Mouse (Mus musculus): ENCODE data around the gene Ifitm10. TPM values are rescaled to one million over a fixed set of nuclear protein-coding genes. Genes with fewer than 3 reads are reported as not detected.

Gene Ifitm10
- polyA plus RNA-seq, 1 experiment from 2014 or later, result 11.2 TPM

DNA sequence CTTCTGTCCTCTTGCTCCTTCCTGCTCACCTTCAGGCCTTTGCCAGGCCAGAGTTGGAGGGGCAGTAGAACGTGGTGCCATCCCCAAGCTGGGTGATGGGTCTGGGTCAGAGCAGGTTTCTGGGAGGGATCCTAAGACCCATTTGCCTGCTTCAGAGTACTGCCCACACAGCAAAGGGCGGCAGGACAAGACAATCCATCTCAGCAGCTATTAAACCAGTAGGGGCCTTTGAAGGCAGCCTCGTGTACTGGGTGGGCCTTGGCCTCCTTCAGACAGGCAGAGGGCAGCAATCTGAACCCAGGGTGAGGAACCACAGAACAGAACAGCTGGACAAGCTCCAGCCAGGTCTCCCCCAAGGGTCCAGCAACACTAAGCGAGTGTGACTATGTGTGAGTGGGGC is 2.5 kb upstream of the Ifitm10 start:
- ATAC-seq (ENCODE audit: low read depth), result no peak
- H3K9me3 ChIP-seq (ENCODE audit: control insufficient read depth, low read length), result no peaks in the 10 kb centered on the region
- 88% methylated on average over 4 of the region's 4 CpGs for WGBS
- H3K27me3 ChIP-seq (ENCODE audit: control insufficient read depth, insufficient read depth, low read length), result peaks cover 15% of the 10 kb centered on the region
- no peak overlapping the region for H3K4me3 ChIP-seq (ENCODE audit: low read depth, low read length)
- peaks cover 49% of the 10 kb centered on the region for H3K36me3 ChIP-seq (ENCODE audit: control insufficient read depth, insufficient read depth, low read length)
- H3K9ac ChIP-seq (replicated peaks; ENCODE audit: low read depth, low read length), result no peak overlapping the region
- no peak overlapping the region for H3K4me2 ChIP-seq (ENCODE audit: low read depth, low read length)
- H3K27ac ChIP-seq (ENCODE audit: low read depth, low read length), result no peak overlapping the region
- no peaks in the 10 kb centered on the region for H3K4me1 ChIP-seq (ENCODE audit: control insufficient read depth, insufficient read depth, low read length)

DNA sequence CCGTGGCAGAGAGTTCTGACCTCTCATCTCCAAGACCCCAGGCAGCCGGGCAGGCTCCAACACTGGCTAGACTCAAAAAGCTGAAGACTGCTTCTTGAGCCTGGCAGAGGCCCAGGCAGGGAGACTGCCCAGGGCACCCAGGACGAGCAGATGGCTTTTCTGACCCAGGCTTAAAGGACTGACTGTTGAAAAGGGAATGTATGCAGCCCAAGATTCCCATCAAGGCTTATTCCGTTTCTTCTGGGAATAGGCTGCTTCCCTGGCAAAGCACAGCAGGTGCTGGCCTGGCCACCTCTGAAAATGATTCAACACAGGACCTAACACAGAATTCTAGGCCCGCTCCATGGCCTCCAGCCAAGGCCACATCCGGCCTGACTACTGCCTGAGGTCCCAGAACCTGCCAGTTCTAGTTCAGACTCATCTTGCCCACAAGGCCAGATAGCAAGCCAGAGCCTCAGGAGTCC is 1.7 kb upstream of the Ifitm10 start:
- Histone ChIP-seq H3K36me3 (ENCODE audit: control insufficient read depth, insufficient read depth, low read length) (peaks cover 42% of the 10 kb centered on the region), H3K4me1 (ENCODE audit: control insufficient read depth, insufficient read depth, low read length) (no peaks in the 10 kb centered on the region), H3K4me3 (ENCODE audit: low read depth, low read length) (no peak overlapping the region), H3K9me3 (ENCODE audit: control insufficient read depth, low read length) (no peaks in the 10 kb centered on the region), H3K4me2 (ENCODE audit: low read depth, low read length) (no peak overlapping the region), H3K27me3 (ENCODE audit: control insufficient read depth, insufficient read depth, low read length) (peaks cover 22% of the 10 kb centered on the region), H3K9ac (replicated peaks; ENCODE audit: low read depth, low read length) (no peak overlapping the region), H3K27ac (ENCODE audit: low read depth, low read length) (no peak overlapping the region)
- 84% methylated on average over 6 of the region's 6 CpGs for WGBS
- ATAC-seq (ENCODE audit: low read depth), result no peak

- H3K4me1 ChIP-seq (ENCODE audit: control insufficient read depth, insufficient read depth, low read length), result no peaks in the 10 kb centered on the region
- 95% methylated on average over 5 of the region's 5 CpGs for WGBS
- H3K9ac ChIP-seq (replicated peaks; ENCODE audit: low read depth, low read length), result no peak overlapping the region
- H3K4me2 ChIP-seq (ENCODE audit: low read depth, low read length), result no peak overlapping the region
- no peak overlapping the region for H3K27ac ChIP-seq (ENCODE audit: low read depth, low read length)
- peaks cover 34% of the 10 kb centered on the region for H3K36me3 ChIP-seq (ENCODE audit: control insufficient read depth, insufficient read depth, low read length)
- no peak for ATAC-seq (ENCODE audit: low read depth)
- H3K9me3 ChIP-seq (ENCODE audit: control insufficient read depth, low read length), result no peaks in the 10 kb centered on the region
- H3K4me3 ChIP-seq (ENCODE audit: low read depth, low read length), result no peak overlapping the region
- H3K27me3 ChIP-seq (ENCODE audit: control insufficient read depth, insufficient read depth, low read length), result peaks cover 22% of the 10 kb centered on the region
Observed at GRCm38 (mm10) chr7:142374413-142375015, 961 bp upstream of the Ifitm10 start.

- H3K4me1 ChIP-seq (ENCODE audit: control insufficient read depth, insufficient read depth, low read length), result no peaks in the 10 kb centered on the region
- ATAC-seq (ENCODE audit: low read depth), result no peak
- no peak overlapping the region for H3K4me3 ChIP-seq (ENCODE audit: low read depth, low read length)
- no peak overlapping the region for H3K4me2 ChIP-seq (ENCODE audit: low read depth, low read length)
- H3K9ac ChIP-seq (replicated peaks; ENCODE audit: low read depth, low read length), result no peak overlapping the region
- no peak overlapping the region for H3K27ac ChIP-seq (ENCODE audit: low read depth, low read length)
- H3K27me3 ChIP-seq (ENCODE audit: control insufficient read depth, insufficient read depth, low read length), result peaks cover 22% of the 10 kb centered on the region
- H3K36me3 ChIP-seq (ENCODE audit: control insufficient read depth, insufficient read depth, low read length), result peaks cover 23% of the 10 kb centered on the region
- H3K9me3 ChIP-seq (ENCODE audit: control insufficient read depth, low read length), result no peaks in the 10 kb centered on the region
- WGBS, result 79% methylated on average over 5 of the region's 5 CpGs
Observed at GRCm38 (mm10) chr7:142373039-142373438, 514 bp downstream of the Ifitm10 start.

DNA sequence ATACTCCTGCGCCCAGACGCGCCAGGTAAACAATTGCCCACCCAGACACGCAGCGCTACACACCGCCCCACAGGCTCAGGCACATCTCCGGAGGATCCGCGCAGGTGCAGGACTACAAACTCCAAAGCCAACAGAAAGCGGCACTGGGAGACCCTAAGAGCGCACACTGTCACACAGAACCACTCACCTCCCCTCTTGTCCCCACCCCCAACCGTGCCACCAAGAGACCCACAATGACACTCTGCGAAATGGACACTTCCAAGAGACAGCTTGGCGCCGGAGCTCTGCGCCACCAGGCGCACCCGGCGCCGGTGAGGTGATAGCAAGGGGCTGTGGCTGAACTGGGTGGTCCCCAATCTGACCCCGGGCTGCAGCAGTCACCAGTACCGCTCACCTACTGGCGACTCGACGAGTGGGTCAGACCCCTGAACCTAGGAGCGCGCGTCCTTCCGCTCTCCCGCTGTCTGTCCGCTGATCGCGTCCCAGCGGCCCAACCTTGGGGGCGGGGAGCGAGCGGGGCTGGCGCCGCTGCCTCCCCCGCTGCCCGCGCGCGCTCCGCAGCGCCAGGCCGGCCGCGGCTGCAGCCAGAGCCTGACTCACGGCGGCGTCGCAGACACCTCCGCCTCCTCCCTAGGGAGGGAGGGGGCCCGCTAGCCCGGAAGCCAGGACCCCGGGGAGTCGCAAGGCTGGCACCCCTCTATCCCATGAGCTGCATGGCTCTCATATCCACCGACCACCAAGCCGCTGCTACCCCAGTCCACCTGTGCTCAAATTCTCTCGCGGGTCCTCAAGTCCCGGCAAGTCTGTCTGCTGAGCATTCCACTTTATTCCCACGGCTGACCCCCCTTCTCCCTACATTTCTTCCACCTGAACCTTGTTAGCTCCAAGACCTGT is 1.5 kb downstream of the Ifitm10 start:
- Histone ChIP-seq H3K27me3 (ENCODE audit: control insufficient read depth, insufficient read depth, low read length) (peaks cover 22% of the 10 kb centered on the region), H3K9me3 (ENCODE audit: control insufficient read depth, low read length) (no peaks in the 10 kb centered on the region), H3K27ac (ENCODE audit: low read depth, low read length) (no peak overlapping the region), H3K9ac (replicated peaks; ENCODE audit: low read depth, low read length) (peak overlapping the region; percentile 41; the same call in 1 of the 2 replicates), H3K4me1 (ENCODE audit: control insufficient read depth, insufficient read depth, low read length) (no peaks in the 10 kb centered on the region), H3K4me3 (ENCODE audit: low read depth, low read length) (peak overlapping the region; percentile 33), H3K4me2 (ENCODE audit: low read depth, low read length) (peak overlapping the region; percentile 53), H3K36me3 (ENCODE audit: control insufficient read depth, insufficient read depth, low read length) (peaks cover 13% of the 10 kb centered on the region; the same call in 1 of the 2 replicates)
- 2% methylated on average over 54 of the region's 64 CpGs for WGBS
- peak; percentile 46 for ATAC-seq (ENCODE audit: low read depth)

- WGBS, result 29% methylated on average over 11 of the region's 11 CpGs
Observed at GRCm38 (mm10) chr7:142371398-142371767, 2.2 kb downstream of the Ifitm10 start.

GRCm38 (mm10) chr7:142370937-142371336 is 2.6 kb downstream of the Ifitm10 start:
- no peaks in the 10 kb centered on the region for H3K4me1 ChIP-seq (ENCODE audit: control insufficient read depth, insufficient read depth, low read length)
- H3K9me3 ChIP-seq (ENCODE audit: control insufficient read depth, low read length), result no peaks in the 10 kb centered on the region
- WGBS, result 85% methylated on average over 18 of the region's 18 CpGs
- ATAC-seq (ENCODE audit: low read depth), result no peak
- H3K27ac ChIP-seq (ENCODE audit: low read depth, low read length), result no peak overlapping the region
- no peak overlapping the region for H3K4me3 ChIP-seq (ENCODE audit: low read depth, low read length)
- H3K27me3 ChIP-seq (ENCODE audit: control insufficient read depth, insufficient read depth, low read length), result peaks cover 22% of the 10 kb centered on the region
- H3K36me3 ChIP-seq (ENCODE audit: control insufficient read depth, insufficient read depth, low read length), result peaks cover 2% of the 10 kb centered on the region; the same call in 1 of the 2 replicates
- H3K4me2 ChIP-seq (ENCODE audit: low read depth, low read length), result no peak overlapping the region
- H3K9ac ChIP-seq (replicated peaks; ENCODE audit: low read depth, low read length), result no peak overlapping the region

More at GRCm38 (mm10) chr7:142371398-142371767, 2.2 kb downstream of the Ifitm10 start:
- Histone ChIP-seq H3K9me3 (ENCODE audit: control insufficient read depth, low read length) (no peaks in the 10 kb centered on the region), H3K4me2 (ENCODE audit: low read depth, low read length) (peak overlapping the region; percentile 53), H3K9ac (replicated peaks; ENCODE audit: low read depth, low read length) (no peak overlapping the region), H3K27ac (ENCODE audit: low read depth, low read length) (no peak overlapping the region), H3K4me3 (ENCODE audit: low read depth, low read length) (peak overlapping the region; percentile 33), H3K27me3 (ENCODE audit: control insufficient read depth, insufficient read depth, low read length) (peaks cover 22% of the 10 kb centered on the region), H3K4me1 (ENCODE audit: control insufficient read depth, insufficient read depth, low read length) (no peaks in the 10 kb centered on the region), H3K36me3 (ENCODE audit: control insufficient read depth, insufficient read depth, low read length) (peaks cover 7% of the 10 kb centered on the region; the same call in 1 of the 2 replicates)
- no peak for ATAC-seq (ENCODE audit: low read depth)

GRCm38 (mm10) chr7:142369820-142370219 is 3.7 kb downstream of the Ifitm10 start:
- Histone ChIP-seq H3K4me1 (ENCODE audit: control insufficient read depth, insufficient read depth, low read length) (no peaks in the 10 kb centered on the region), H3K27ac (ENCODE audit: low read depth, low read length) (no peak overlapping the region), H3K4me3 (ENCODE audit: low read depth, low read length) (no peak overlapping the region), H3K4me2 (ENCODE audit: low read depth, low read length) (no peak overlapping the region), H3K36me3 (ENCODE audit: control insufficient read depth, insufficient read depth, low read length) (no peaks in the 10 kb centered on the region), H3K9me3 (ENCODE audit: control insufficient read depth, low read length) (no peaks in the 10 kb centered on the region), H3K27me3 (ENCODE audit: control insufficient read depth, insufficient read depth, low read length) (peaks cover 22% of the 10 kb centered on the region), H3K9ac (replicated peaks; ENCODE audit: low read depth, low read length) (no peak overlapping the region)
- ATAC-seq (ENCODE audit: low read depth), result no peak
- WGBS, result 62% methylated on average over 6 of the region's 6 CpGs

DNA sequence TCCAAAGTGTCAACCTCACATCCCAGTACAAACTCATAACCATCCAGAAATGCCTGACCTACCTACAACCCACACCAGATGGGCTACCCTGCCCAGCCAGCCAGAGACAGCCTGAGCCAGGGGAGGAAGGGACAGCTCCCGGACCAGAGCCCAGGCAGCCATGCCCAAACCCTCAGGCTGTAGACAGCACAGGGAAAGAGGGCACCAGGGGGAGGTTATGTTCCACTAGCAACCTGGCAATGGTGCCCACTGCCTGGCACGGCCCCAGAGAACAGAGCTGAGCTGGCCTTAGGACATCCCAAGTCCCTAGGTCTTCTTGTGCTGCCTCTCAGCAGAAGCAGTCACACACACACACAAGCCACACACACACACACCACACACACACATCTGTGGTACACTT is 4.7 kb downstream of the Ifitm10 start:
- ATAC-seq (ENCODE audit: low read depth), result no peak
- H3K4me2 ChIP-seq (ENCODE audit: low read depth, low read length), result no peak overlapping the region
- H3K4me1 ChIP-seq (ENCODE audit: control insufficient read depth, insufficient read depth, low read length), result no peaks in the 10 kb centered on the region
- 91% methylated on average over 2 of the region's 2 CpGs for WGBS
- H3K36me3 ChIP-seq (ENCODE audit: control insufficient read depth, insufficient read depth, low read length), result no peaks in the 10 kb centered on the region
- H3K4me3 ChIP-seq (ENCODE audit: low read depth, low read length), result no peak overlapping the region
- no peak overlapping the region for H3K9ac ChIP-seq (replicated peaks; ENCODE audit: low read depth, low read length)
- no peak overlapping the region for H3K27ac ChIP-seq (ENCODE audit: low read depth, low read length)
- peaks cover 22% of the 10 kb centered on the region for H3K27me3 ChIP-seq (ENCODE audit: control insufficient read depth, insufficient read depth, low read length)
- H3K9me3 ChIP-seq (ENCODE audit: control insufficient read depth, low read length), result no peaks in the 10 kb centered on the region

Data from neural tube, embryonic 14.5 days (tissue).